Mouse (Mus musculus): ENCODE measurements around the gene Ndufa4l2. TPM values are rescaled to one million over a fixed set of nuclear protein-coding genes. Genes with fewer than 3 reads are reported as not detected.

Gene Ndufa4l2
- polyA plus RNA-seq, 1 experiment from 2014 or later = 91.9 TPM

GRCm38 (mm10) chr10:127512813-127513212 is 2.0 kb upstream of the Ndufa4l2 start:
- H3K4me2 ChIP-seq (ENCODE audit: low read depth, low read length) = peak overlapping the region; percentile 95
- H3K9me3 ChIP-seq (ENCODE audit: control insufficient read depth, low read length) = no peaks in the 10 kb centered on the region
- 0% methylated on average over 27 of the region's 27 CpGs for WGBS
- peaks cover 56% of the 10 kb centered on the region for H3K4me1 ChIP-seq (ENCODE audit: control insufficient read depth, insufficient read depth, low read length)
- ATAC-seq (ENCODE audit: low read depth) = peak; percentile 58
- peak overlapping the region; percentile 49 for H3K4me3 ChIP-seq (ENCODE audit: low read depth, low read length)
- peaks cover 84% of the 10 kb centered on the region for H3K27me3 ChIP-seq (replicated peaks; ENCODE audit: control insufficient read depth, insufficient read depth, low read length)
- peak overlapping the region; percentile 57; the same call in 1 of the 2 replicates for H3K9ac ChIP-seq (ENCODE audit: low read depth, low read length)
- H3K27ac ChIP-seq (replicated peaks; ENCODE audit: low read depth, low read length) = peak overlapping the region; percentile 24; the same call in 1 of the 2 replicates
- peak; percentile 95 for DNase-seq (ENCODE audit: low spot score)
- peaks cover 8% of the 10 kb centered on the region for H3K36me3 ChIP-seq (ENCODE audit: control insufficient read depth, insufficient read depth, low read length)

GRCm38 (mm10) chr10:127513501-127514091 is 1.2 kb upstream of the Ndufa4l2 start:
- ATAC-seq (ENCODE audit: low read depth) (0 out of 2 replicates have a peak, but pooled peaks have one; percentile 23), DNase-seq (ENCODE audit: low spot score) (peak; percentile 69)
- H3K4me1 ChIP-seq (ENCODE audit: control insufficient read depth, insufficient read depth, low read length) = peaks cover 56% of the 10 kb centered on the region
- H3K9ac ChIP-seq (ENCODE audit: low read depth, low read length) = peak overlapping the region; percentile 51
- H3K4me3 ChIP-seq (ENCODE audit: low read depth, low read length) = peak overlapping the region; percentile 27
- H3K4me2 ChIP-seq (ENCODE audit: low read depth, low read length) = peak overlapping the region; percentile 95
- under 1% methylated on average over 16 of the region's 16 CpGs for WGBS
- H3K36me3 ChIP-seq (ENCODE audit: control insufficient read depth, insufficient read depth, low read length) = peaks cover 16% of the 10 kb centered on the region
- no peaks in the 10 kb centered on the region for H3K9me3 ChIP-seq (ENCODE audit: control insufficient read depth, low read length)
- peaks cover 80% of the 10 kb centered on the region for H3K27me3 ChIP-seq (replicated peaks; ENCODE audit: control insufficient read depth, insufficient read depth, low read length)
- H3K27ac ChIP-seq (replicated peaks; ENCODE audit: low read depth, low read length) = peak overlapping the region; percentile 24; the same call in 1 of the 2 replicates

- peaks cover 22% of the 10 kb centered on the region for H3K36me3 ChIP-seq (ENCODE audit: control insufficient read depth, insufficient read depth, low read length)
- no peak for DNase-seq (ENCODE audit: low spot score)
- no peaks in the 10 kb centered on the region for H3K9me3 ChIP-seq (ENCODE audit: control insufficient read depth, low read length)
- peak overlapping the region; percentile 40; the same call in 1 of the 2 replicates for H3K9ac ChIP-seq (ENCODE audit: low read depth, low read length)
- no peak for ATAC-seq (ENCODE audit: low read depth)
- WGBS = 14% methylated on average over 13 of the region's 13 CpGs
- peaks cover 75% of the 10 kb centered on the region for H3K27me3 ChIP-seq (replicated peaks; ENCODE audit: control insufficient read depth, insufficient read depth, low read length)
- no peak overlapping the region for H3K27ac ChIP-seq (replicated peaks; ENCODE audit: low read depth, low read length)
- H3K4me2 ChIP-seq (ENCODE audit: low read depth, low read length) = peak overlapping the region; percentile 95
- peak overlapping the region; percentile 27; the same call in 1 of the 2 replicates for H3K4me3 ChIP-seq (ENCODE audit: low read depth, low read length)
- H3K4me1 ChIP-seq (ENCODE audit: control insufficient read depth, insufficient read depth, low read length) = peaks cover 54% of the 10 kb centered on the region
Measured at GRCm38 (mm10) chr10:127514111-127514698, 562 bp upstream of the Ndufa4l2 start.

- Histone ChIP-seq H3K27me3 (replicated peaks; ENCODE audit: control insufficient read depth, insufficient read depth, low read length) (peaks cover 63% of the 10 kb centered on the region), H3K36me3 (ENCODE audit: control insufficient read depth, insufficient read depth, low read length) (peaks cover 34% of the 10 kb centered on the region), H3K27ac (replicated peaks; ENCODE audit: low read depth, low read length) (no peak overlapping the region), H3K9me3 (ENCODE audit: control insufficient read depth, low read length) (no peaks in the 10 kb centered on the region), H3K4me2 (ENCODE audit: low read depth, low read length) (peak overlapping the region; percentile 95), H3K9ac (ENCODE audit: low read depth, low read length) (0 out of 2 replicates have a peak overlapping the region, but pooled peaks have one; percentile 34), H3K4me3 (ENCODE audit: low read depth, low read length) (peak overlapping the region; percentile 8), H3K4me1 (ENCODE audit: control insufficient read depth, insufficient read depth, low read length) (peaks cover 47% of the 10 kb centered on the region)
- WGBS = 25% methylated on average over 9 of the region's 9 CpGs
- ATAC-seq (ENCODE audit: low read depth) = no peak
- DNase-seq (ENCODE audit: low spot score) = no peak
Measured at GRCm38 (mm10) chr10:127515271-127515982, 660 bp downstream of the Ndufa4l2 start.

- H3K27me3 ChIP-seq (replicated peaks; ENCODE audit: control insufficient read depth, insufficient read depth, low read length) = peaks cover 57% of the 10 kb centered on the region
- DNase-seq (ENCODE audit: low spot score) = no peak
- 18% methylated on average over 8 of the region's 8 CpGs for WGBS
- no peaks in the 10 kb centered on the region for H3K9me3 ChIP-seq (ENCODE audit: control insufficient read depth, low read length)
- H3K4me1 ChIP-seq (ENCODE audit: control insufficient read depth, insufficient read depth, low read length) = peaks cover 44% of the 10 kb centered on the region
- peak overlapping the region; percentile 72 for H3K27ac ChIP-seq (replicated peaks; ENCODE audit: low read depth, low read length)
- H3K9ac ChIP-seq (ENCODE audit: low read depth, low read length) = peak overlapping the region; percentile 45; the same call in 1 of the 2 replicates
- peaks cover 35% of the 10 kb centered on the region for H3K36me3 ChIP-seq (ENCODE audit: control insufficient read depth, insufficient read depth, low read length)
- peak overlapping the region; percentile 8 for H3K4me3 ChIP-seq (ENCODE audit: low read depth, low read length)
- H3K4me2 ChIP-seq (ENCODE audit: low read depth, low read length) = peak overlapping the region; percentile 46
- ATAC-seq (ENCODE audit: low read depth) = no peak
Measured at GRCm38 (mm10) chr10:127515983-127516459, 1.3 kb downstream of the Ndufa4l2 start.

GRCm38 (mm10) chr10:127516576-127517260 is 2.0 kb downstream of the Ndufa4l2 start:
- WGBS = 5% methylated on average over 30 of the region's 30 CpGs
- Histone ChIP-seq H3K4me2 (ENCODE audit: low read depth, low read length) (peak overlapping the region; percentile 46), H3K9ac (ENCODE audit: low read depth, low read length) (peak overlapping the region; percentile 45; the same call in 1 of the 2 replicates), H3K4me1 (ENCODE audit: control insufficient read depth, insufficient read depth, low read length) (peaks cover 47% of the 10 kb centered on the region), H3K27ac (replicated peaks; ENCODE audit: low read depth, low read length) (peak overlapping the region; percentile 72), H3K36me3 (ENCODE audit: control insufficient read depth, insufficient read depth, low read length) (peaks cover 35% of the 10 kb centered on the region), H3K9me3 (ENCODE audit: control insufficient read depth, low read length) (no peaks in the 10 kb centered on the region), H3K4me3 (ENCODE audit: low read depth, low read length) (peak overlapping the region; percentile 4), H3K27me3 (replicated peaks; ENCODE audit: control insufficient read depth, insufficient read depth, low read length) (peaks cover 50% of the 10 kb centered on the region)
- DNase-seq (ENCODE audit: low spot score) = peak; percentile 88
- peak; percentile 42 for ATAC-seq (ENCODE audit: low read depth)

- no peak for DNase-seq (ENCODE audit: low spot score)
- Histone ChIP-seq H3K4me3 (ENCODE audit: low read depth, low read length) (no peak overlapping the region), H3K9me3 (ENCODE audit: control insufficient read depth, low read length) (no peaks in the 10 kb centered on the region), H3K9ac (ENCODE audit: low read depth, low read length) (no peak overlapping the region), H3K27ac (replicated peaks; ENCODE audit: low read depth, low read length) (no peak overlapping the region), H3K27me3 (replicated peaks; ENCODE audit: control insufficient read depth, insufficient read depth, low read length) (peaks cover 42% of the 10 kb centered on the region), H3K36me3 (ENCODE audit: control insufficient read depth, insufficient read depth, low read length) (peaks cover 35% of the 10 kb centered on the region), H3K4me2 (ENCODE audit: low read depth, low read length) (no peak overlapping the region), H3K4me1 (ENCODE audit: control insufficient read depth, insufficient read depth, low read length) (peaks cover 40% of the 10 kb centered on the region)
- WGBS = 95% methylated on average over 22 of the region's 22 CpGs
- no peak for ATAC-seq (ENCODE audit: low read depth)
Measured at GRCm38 (mm10) chr10:127517941-127518340, 3.2 kb downstream of the Ndufa4l2 start.

Data from embryonic facial prominence, embryonic 14.5 days (tissue).